Mouse (Mus musculus): ENCODE results near the gene Kiss1r. TPM values are rescaled to one million over a fixed set of nuclear protein-coding genes. Genes with fewer than 3 reads are reported as not detected.
"Not testable (repeated sequence)": the region's sequence is repeated elsewhere in the genome, so short reads cannot be mapped to it uniquely, and the experiment has no call there.

Kiss1r gene
- polyA plus RNA-seq, 1 experiment: 4.1 TPM

- TF ChIP-seq CTCF (IDR thresholded peaks at IDR 0.05; ENCODE audit: borderline replicate concordance, extremely low read depth, insufficient read depth, insufficient read length) (peak; percentile 92), POLR2A (IDR thresholded peaks at IDR 0.05; ENCODE audit: borderline replicate concordance, extremely low read depth, insufficient read depth, insufficient read length, poor library complexity, severe bottlenecking) (no peak)
- DNase-seq (ENCODE audit: low read depth): peak; percentile 83
These were observed 33.3 kb upstream of the Kiss1r start for GRCm38 (mm10) chr10:79883297-79884084.

- no peak for TF ChIP-seq POLR2A (IDR thresholded peaks at IDR 0.05; ENCODE audit: borderline replicate concordance, extremely low read depth, insufficient read depth, insufficient read length, poor library complexity, severe bottlenecking)
- TF ChIP-seq CTCF (IDR thresholded peaks at IDR 0.05; ENCODE audit: borderline replicate concordance, extremely low read depth, insufficient read depth, insufficient read length): no peak
- no peak for DNase-seq (ENCODE audit: low read depth)
These were observed 32.3 kb upstream of the Kiss1r start for GRCm38 (mm10) chr10:79884446-79884845.

GRCm38 (mm10) chr10:79884938-79885337 is 31.8 kb upstream of the Kiss1r start:
- DNase-seq (ENCODE audit: low read depth): not testable (repeated sequence)

GRCm38 (mm10) chr10:79886054-79886453 is 30.7 kb upstream of the Kiss1r start, which contains the start of gene Elane:
Gene Elane (plus strand): TSS chr10:79886247.
- DNase-seq (ENCODE audit: low read depth): no peak
- TF ChIP-seq POLR2A (IDR thresholded peaks at IDR 0.05; ENCODE audit: borderline replicate concordance, extremely low read depth, insufficient read depth, insufficient read length, poor library complexity, severe bottlenecking) (no peak), CTCF (IDR thresholded peaks at IDR 0.05; ENCODE audit: borderline replicate concordance, extremely low read depth, insufficient read depth, insufficient read length) (no peak)

GRCm38 (mm10) chr10:79886611-79887010 is 30.2 kb upstream of the Kiss1r start:
- no peak for TF ChIP-seq POLR2A (IDR thresholded peaks at IDR 0.05; ENCODE audit: borderline replicate concordance, extremely low read depth, insufficient read depth, insufficient read length, poor library complexity, severe bottlenecking)
- TF ChIP-seq CTCF (IDR thresholded peaks at IDR 0.05; ENCODE audit: borderline replicate concordance, extremely low read depth, insufficient read depth, insufficient read length): no peak
- no peak for DNase-seq (ENCODE audit: low read depth)

- DNase-seq (ENCODE audit: low read depth): no peak
- TF ChIP-seq CTCF (IDR thresholded peaks at IDR 0.05; ENCODE audit: borderline replicate concordance, extremely low read depth, insufficient read depth, insufficient read length): no peak
- TF ChIP-seq POLR2A (IDR thresholded peaks at IDR 0.05; ENCODE audit: borderline replicate concordance, extremely low read depth, insufficient read depth, insufficient read length, poor library complexity, severe bottlenecking): no peak
These were observed 27.4 kb upstream of the Kiss1r start for GRCm38 (mm10) chr10:79889386-79889785.

- no peak for TF ChIP-seq CTCF (IDR thresholded peaks at IDR 0.05; ENCODE audit: borderline replicate concordance, extremely low read depth, insufficient read depth, insufficient read length)
- no peak for TF ChIP-seq POLR2A (IDR thresholded peaks at IDR 0.05; ENCODE audit: borderline replicate concordance, extremely low read depth, insufficient read depth, insufficient read length, poor library complexity, severe bottlenecking)
- DNase-seq (ENCODE audit: low read depth): no peak
These were observed 26.1 kb upstream of the Kiss1r start, which contains the start of gene Cfd for GRCm38 (mm10) chr10:79890670-79891069. Gene Cfd (plus strand): TSS chr10:79890853.

GRCm38 (mm10) chr10:79892451-79893118 is 24.2 kb upstream of the Kiss1r start:
- DNase-seq (ENCODE audit: low read depth): peak; percentile 76
- peak; percentile 88 for TF ChIP-seq CTCF (IDR thresholded peaks at IDR 0.05; ENCODE audit: borderline replicate concordance, extremely low read depth, insufficient read depth, insufficient read length)

GRCm38 (mm10) chr10:79896306-79896705 is 20.5 kb upstream of the Kiss1r start:
- TF ChIP-seq POLR2A (IDR thresholded peaks at IDR 0.05; ENCODE audit: borderline replicate concordance, extremely low read depth, insufficient read depth, insufficient read length, poor library complexity, severe bottlenecking) (no peak), CTCF (IDR thresholded peaks at IDR 0.05; ENCODE audit: borderline replicate concordance, extremely low read depth, insufficient read depth, insufficient read length) (no peak)
- DNase-seq (ENCODE audit: low read depth): no peak

GRCm38 (mm10) chr10:79896814-79897213 is 20.0 kb upstream of the Kiss1r start:
- TF ChIP-seq POLR2A (IDR thresholded peaks at IDR 0.05; ENCODE audit: borderline replicate concordance, extremely low read depth, insufficient read depth, insufficient read length, poor library complexity, severe bottlenecking): no peak
- TF ChIP-seq CTCF (IDR thresholded peaks at IDR 0.05; ENCODE audit: borderline replicate concordance, extremely low read depth, insufficient read depth, insufficient read length): no peak
- no peak for DNase-seq (ENCODE audit: low read depth)

GRCm38 (mm10) chr10:79897316-79898245 is 19.2 kb upstream of the Kiss1r start:
- no peak for DNase-seq (ENCODE audit: low read depth)
- TF ChIP-seq CTCF (IDR thresholded peaks at IDR 0.05; ENCODE audit: borderline replicate concordance, extremely low read depth, insufficient read depth, insufficient read length) (no peak), POLR2A (IDR thresholded peaks at IDR 0.05; ENCODE audit: borderline replicate concordance, extremely low read depth, insufficient read depth, insufficient read length, poor library complexity, severe bottlenecking) (no peak)
